Mouse (Mus musculus): ENCODE results near the gene Eddm3b. TPM values are rescaled to one million over a fixed set of nuclear protein-coding genes. Genes with fewer than 3 reads are reported as not detected.
"Not testable (repeated sequence)": the region's sequence is repeated elsewhere in the genome, so short reads cannot be mapped to it uniquely, and the experiment has no call there.

Gene Eddm3b
- polyA plus RNA-seq, 1 experiment from 2014 or later = not detected

- Histone ChIP-seq H3K9ac (replicated peaks; ENCODE audit: low read depth, low read length) (no peak within 1 kb of the TSS), H3K36me3 (ENCODE audit: control insufficient read depth, insufficient read depth) (no peaks in the 10 kb centered on the region), H3K4me2 (ENCODE audit: low read length) (no peak within 1 kb of the TSS), H3K27me3 (replicated peaks; ENCODE audit: control insufficient read depth, insufficient read depth, low read length) (no peaks in the 10 kb centered on the region), H3K9me3 (ENCODE audit: control insufficient read depth, low read length) (no peaks in the 10 kb centered on the region), H3K4me3 (replicated peaks; ENCODE audit: low read length) (no peak within 1 kb of the TSS), H3K27ac (ENCODE audit: low read length) (no peak within 1 kb of the TSS), H3K4me1 (replicated peaks; ENCODE audit: control insufficient read depth, insufficient read depth, low read length) (0 out of 2 replicates have a peak, but pooled peaks cover 3% of the 10 kb centered on the region)
- no peak for ATAC-seq
- WGBS = 18% methylated on average over 2 of the region's 2 CpGs
Observed at GRCm38 (mm10) chr14:51146685-51147084, 32.5 kb downstream of the Eddm3b start, which contains the start of gene Rnase1. Rnase1 (minus strand) TSS chr14:51146785.

GRCm38 (mm10) chr14:51148006-51148405 is 33.8 kb downstream of the Eddm3b start:
- H3K4me1 ChIP-seq (replicated peaks; ENCODE audit: control insufficient read depth, insufficient read depth, low read length) = 0 out of 2 replicates have a peak, but pooled peaks cover 3% of the 10 kb centered on the region
- no peak for ATAC-seq

GRCm38 (mm10) chr14:51149164-51149563 is 34.9 kb downstream of the Eddm3b start:
- Histone ChIP-seq H3K4me2 (ENCODE audit: low read length) (no peak overlapping the region), H3K4me1 (replicated peaks; ENCODE audit: control insufficient read depth, insufficient read depth, low read length) (0 out of 2 replicates have a peak, but pooled peaks cover 3% of the 10 kb centered on the region), H3K36me3 (ENCODE audit: control insufficient read depth, insufficient read depth) (no peaks in the 10 kb centered on the region), H3K4me3 (replicated peaks; ENCODE audit: low read length) (no peak overlapping the region), H3K27me3 (replicated peaks; ENCODE audit: control insufficient read depth, insufficient read depth, low read length) (no peaks in the 10 kb centered on the region), H3K9me3 (ENCODE audit: control insufficient read depth, low read length) (no peaks in the 10 kb centered on the region), H3K27ac (ENCODE audit: low read length) (no peak overlapping the region), H3K9ac (replicated peaks; ENCODE audit: low read depth, low read length) (no peak overlapping the region)
- ATAC-seq = no peak
- 75% methylated on average over 5 of the region's 5 CpGs for WGBS

More at GRCm38 (mm10) chr14:51148006-51148405, 33.8 kb downstream of the Eddm3b start:
- WGBS = 87% methylated on average over 3 of the region's 3 CpGs
- Histone ChIP-seq H3K9ac (replicated peaks; ENCODE audit: low read depth, low read length) (no peak overlapping the region), H3K9me3 (ENCODE audit: control insufficient read depth, low read length) (no peaks in the 10 kb centered on the region), H3K36me3 (ENCODE audit: control insufficient read depth, insufficient read depth) (no peaks in the 10 kb centered on the region), H3K4me3 (replicated peaks; ENCODE audit: low read length) (no peak overlapping the region), H3K27me3 (replicated peaks; ENCODE audit: control insufficient read depth, insufficient read depth, low read length) (no peaks in the 10 kb centered on the region), H3K4me2 (ENCODE audit: low read length) (no peak overlapping the region), H3K27ac (ENCODE audit: low read length) (no peak overlapping the region)

DNA sequence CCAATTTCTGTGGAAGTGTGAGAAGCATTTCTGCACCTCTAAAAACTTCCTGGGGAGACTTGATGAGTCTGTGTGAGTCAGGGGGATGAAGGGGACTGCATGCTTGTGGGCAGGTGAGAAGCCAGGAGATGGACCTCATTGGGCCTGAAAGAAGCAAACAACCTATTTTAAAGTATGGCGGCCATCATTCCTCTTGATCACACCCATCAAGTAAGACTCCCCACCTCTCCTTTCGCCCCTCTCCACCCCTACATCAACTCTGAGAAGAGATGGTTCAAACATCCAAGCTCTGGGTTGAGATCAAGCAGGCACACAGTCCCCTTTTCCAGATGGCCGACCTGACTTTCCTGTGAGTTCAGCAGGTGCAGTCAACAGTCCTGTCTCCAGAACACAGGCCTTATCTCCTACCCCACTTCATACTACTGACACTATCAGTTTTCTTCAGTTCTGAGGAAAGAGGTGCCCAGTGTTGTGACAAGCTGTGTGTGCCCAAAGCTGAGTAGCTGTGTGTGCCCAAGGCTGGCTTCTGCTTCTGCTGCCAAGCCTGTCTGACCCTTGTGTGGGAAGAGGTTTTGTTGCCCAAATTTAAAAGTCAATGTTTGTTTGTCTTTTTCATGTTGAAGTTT is 36.1 kb downstream of the Eddm3b start:
- WGBS = 84% methylated on average over 3 of the region's 3 CpGs
- H3K27me3 ChIP-seq (replicated peaks; ENCODE audit: control insufficient read depth, insufficient read depth, low read length) = no peaks in the 10 kb centered on the region
- no peak overlapping the region for H3K9ac ChIP-seq (replicated peaks; ENCODE audit: low read depth, low read length)
- H3K4me3 ChIP-seq (replicated peaks; ENCODE audit: low read length) = no peak overlapping the region
- no peak for ATAC-seq
- no peak overlapping the region for H3K4me2 ChIP-seq (ENCODE audit: low read length)
- no peaks in the 10 kb centered on the region for H3K36me3 ChIP-seq (ENCODE audit: control insufficient read depth, insufficient read depth)
- no peaks in the 10 kb centered on the region for H3K9me3 ChIP-seq (ENCODE audit: control insufficient read depth, low read length)
- H3K27ac ChIP-seq (ENCODE audit: low read length) = no peak overlapping the region
- H3K4me1 ChIP-seq (replicated peaks; ENCODE audit: control insufficient read depth, insufficient read depth, low read length) = 0 out of 2 replicates have a peak, but pooled peaks cover 3% of the 10 kb centered on the region

- H3K36me3 ChIP-seq (ENCODE audit: control insufficient read depth, insufficient read depth) = no peaks in the 10 kb centered on the region
- 90% methylated on average over 5 of the region's 5 CpGs for WGBS
- H3K4me3 ChIP-seq (replicated peaks; ENCODE audit: low read length) = no peak overlapping the region
- ATAC-seq = no peak
- H3K9me3 ChIP-seq (ENCODE audit: control insufficient read depth, low read length) = no peaks in the 10 kb centered on the region
- H3K4me1 ChIP-seq (replicated peaks; ENCODE audit: control insufficient read depth, insufficient read depth, low read length) = no peaks in the 10 kb centered on the region
- H3K9ac ChIP-seq (replicated peaks; ENCODE audit: low read depth, low read length) = no peak overlapping the region
- no peak overlapping the region for H3K4me2 ChIP-seq (ENCODE audit: low read length)
- no peak overlapping the region for H3K27ac ChIP-seq (ENCODE audit: low read length)
- H3K27me3 ChIP-seq (replicated peaks; ENCODE audit: control insufficient read depth, insufficient read depth, low read length) = no peaks in the 10 kb centered on the region
Observed at GRCm38 (mm10) chr14:51152249-51152870, 38.1 kb downstream of the Eddm3b start.

DNA sequence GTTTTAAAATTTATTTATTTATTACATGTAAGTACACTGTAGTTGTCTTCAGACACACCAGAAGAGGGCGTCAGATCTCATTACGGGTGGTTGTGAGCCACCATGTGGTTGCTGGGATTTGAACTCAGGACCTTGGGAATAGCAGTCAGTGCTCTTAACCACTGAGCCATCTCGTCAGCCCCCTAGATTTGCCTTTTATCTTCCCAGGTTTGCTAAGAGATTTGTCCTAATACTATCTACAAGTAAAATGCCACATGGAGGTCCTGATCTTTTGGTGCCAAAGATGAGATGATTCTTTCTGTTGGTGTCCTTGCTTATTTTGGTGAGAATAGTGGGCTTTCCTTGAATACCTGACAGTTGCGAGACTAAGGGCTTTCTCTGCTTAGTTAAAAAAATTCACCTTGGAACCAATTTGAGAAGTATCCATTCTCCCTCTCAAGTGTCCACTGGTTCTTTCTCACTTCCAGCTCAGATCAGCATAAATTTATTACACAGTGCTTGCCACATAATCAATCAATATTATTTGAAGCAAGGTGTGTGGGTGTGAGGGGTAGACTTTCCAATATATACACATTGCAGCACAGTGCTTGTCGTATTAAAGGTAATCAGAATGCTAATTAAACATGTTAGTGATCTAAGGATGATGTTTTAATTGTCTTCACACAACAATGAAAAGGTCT is 42.0 kb downstream of the Eddm3b start:
- no peaks in the 10 kb centered on the region for H3K9me3 ChIP-seq (ENCODE audit: control insufficient read depth, low read length)
- no peak for ATAC-seq
- H3K27ac ChIP-seq (ENCODE audit: low read length) = no peak overlapping the region
- H3K4me2 ChIP-seq (ENCODE audit: low read length) = no peak overlapping the region
- WGBS = 88% methylated on average over 5 of the region's 5 CpGs
- H3K36me3 ChIP-seq (ENCODE audit: control insufficient read depth, insufficient read depth) = no peaks in the 10 kb centered on the region
- no peak overlapping the region for H3K4me3 ChIP-seq (replicated peaks; ENCODE audit: low read length)
- H3K9ac ChIP-seq (replicated peaks; ENCODE audit: low read depth, low read length) = no peak overlapping the region
- no peaks in the 10 kb centered on the region for H3K4me1 ChIP-seq (replicated peaks; ENCODE audit: control insufficient read depth, insufficient read depth, low read length)
- H3K27me3 ChIP-seq (replicated peaks; ENCODE audit: control insufficient read depth, insufficient read depth, low read length) = no peaks in the 10 kb centered on the region

GRCm38 (mm10) chr14:51156736-51157068 is 42.5 kb downstream of the Eddm3b start:
- Histone ChIP-seq H3K9me3 (ENCODE audit: control insufficient read depth, low read length) (no peaks in the 10 kb centered on the region), H3K4me1 (replicated peaks; ENCODE audit: control insufficient read depth, insufficient read depth, low read length) (no peaks in the 10 kb centered on the region), H3K36me3 (ENCODE audit: control insufficient read depth, insufficient read depth) (no peaks in the 10 kb centered on the region), H3K9ac (replicated peaks; ENCODE audit: low read depth, low read length) (no peak overlapping the region), H3K27ac (ENCODE audit: low read length) (no peak overlapping the region), H3K4me3 (replicated peaks; ENCODE audit: low read length) (no peak overlapping the region), H3K27me3 (replicated peaks; ENCODE audit: control insufficient read depth, insufficient read depth, low read length) (no peaks in the 10 kb centered on the region), H3K4me2 (ENCODE audit: low read length) (no peak overlapping the region)
- WGBS = 80% methylated on average over 4 of the region's 4 CpGs
- ATAC-seq = no peak

DNA sequence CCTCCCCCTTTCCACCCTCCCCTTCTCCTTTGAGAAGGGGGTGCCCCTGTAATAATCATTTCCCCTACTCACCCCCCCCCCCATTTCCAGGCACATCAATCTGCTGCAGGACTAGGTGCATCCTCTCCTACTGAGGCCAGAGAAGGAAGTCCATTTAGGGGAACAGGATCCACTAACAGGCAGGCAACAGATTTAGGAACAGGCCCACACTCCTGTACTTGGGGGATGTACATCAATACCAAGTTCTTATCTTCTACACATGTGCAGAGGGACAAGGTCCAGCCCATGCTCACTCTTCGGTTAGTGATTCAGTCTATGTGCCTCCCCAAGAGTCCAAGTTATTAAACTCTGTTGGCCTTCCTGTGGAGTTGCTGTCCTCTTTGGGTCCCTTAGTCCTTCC is 42.8 kb downstream of the Eddm3b start:
- H3K27ac ChIP-seq (ENCODE audit: low read length) = no peak overlapping the region
- ATAC-seq = no peak
- no peak overlapping the region for H3K9ac ChIP-seq (replicated peaks; ENCODE audit: low read depth, low read length)
- no peaks in the 10 kb centered on the region for H3K27me3 ChIP-seq (replicated peaks; ENCODE audit: control insufficient read depth, insufficient read depth, low read length)
- H3K36me3 ChIP-seq (ENCODE audit: control insufficient read depth, insufficient read depth) = no peaks in the 10 kb centered on the region
- H3K4me1 ChIP-seq (replicated peaks; ENCODE audit: control insufficient read depth, insufficient read depth, low read length) = no peaks in the 10 kb centered on the region
- 94% methylated on average over 1 of the region's 1 CpGs for WGBS
- no peak overlapping the region for H3K4me3 ChIP-seq (replicated peaks; ENCODE audit: low read length)
- H3K4me2 ChIP-seq (ENCODE audit: low read length) = no peak overlapping the region
- H3K9me3 ChIP-seq (ENCODE audit: control insufficient read depth, low read length) = no peaks in the 10 kb centered on the region

DNA sequence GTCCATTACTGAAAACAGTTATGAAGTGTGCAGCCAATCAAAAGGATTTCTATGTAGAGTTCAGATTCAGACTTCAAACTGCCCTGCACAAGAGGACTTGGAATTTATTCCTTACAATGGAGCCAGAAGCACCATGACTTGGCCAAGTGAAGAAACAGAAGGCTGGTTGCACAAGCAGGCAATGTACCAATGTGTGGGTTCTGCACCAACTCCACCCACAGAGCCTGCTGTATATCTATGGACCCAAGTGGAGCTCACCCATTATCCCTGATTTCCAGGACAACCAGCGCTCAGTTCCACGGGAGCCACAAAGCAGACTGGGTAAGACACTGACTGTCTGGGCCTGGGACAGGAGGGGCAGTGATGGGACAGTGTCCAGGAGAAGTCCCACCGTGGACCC is 47.8 kb downstream of the Eddm3b start, which contains the start of gene Rnase2b:
Rnase2b (plus strand) TSS at position 285 of the 400 bp plus-strand sequence.
- H3K9ac ChIP-seq (replicated peaks; ENCODE audit: low read depth, low read length); H3K9me3 ChIP-seq (ENCODE audit: control insufficient read depth, low read length); H3K27me3 ChIP-seq (replicated peaks; ENCODE audit: control insufficient read depth, insufficient read depth, low read length); H3K36me3 ChIP-seq (ENCODE audit: control insufficient read depth, insufficient read depth); ATAC-seq; H3K4me1 ChIP-seq (replicated peaks; ENCODE audit: control insufficient read depth, insufficient read depth, low read length); H3K4me2 ChIP-seq (ENCODE audit: low read length); H3K27ac ChIP-seq (ENCODE audit: low read length); H3K4me3 ChIP-seq (replicated peaks; ENCODE audit: low read length): not testable (repeated sequence)
- 92% methylated on average over 3 of the region's 3 CpGs for WGBS

All from forebrain, embryonic 16.5 days (tissue).